Mouse (Mus musculus): ENCODE data around the gene Hebp1. TPM values are rescaled to one million over a fixed set of nuclear protein-coding genes. Genes with fewer than 3 reads are reported as not detected.

The Hebp1 gene
- polyA plus RNA-seq, 1 experiment: 28.7 TPM

- H3K4me1 ChIP-seq (ENCODE audit: control insufficient read depth, insufficient read depth, low read length): peaks cover 13% of the 10 kb centered on the region
- H3K4me3 ChIP-seq (ENCODE audit: insufficient read depth, low read length): no peak overlapping the region
- TF ChIP-seq POLR2A (IDR thresholded peaks at IDR 0.05; ENCODE audit: borderline replicate concordance, low read depth, low read length) (no peak), CTCF (IDR thresholded peaks at IDR 0.05; ENCODE audit: low read depth, low read length) (no peak)
- no peak overlapping the region for H3K27ac ChIP-seq (ENCODE audit: insufficient read depth, low read depth, low read length)
Measured at GRCm38 (mm10) chr6:135223786-135224416, 26.1 kb upstream of the Hebp1 start.

GRCm38 (mm10) chr6:135219916-135220315, 22.1 kb upstream of the Hebp1 start:
- H3K4me3 ChIP-seq (ENCODE audit: insufficient read depth, low read length): no peak overlapping the region
- TF ChIP-seq CTCF (IDR thresholded peaks at IDR 0.05; ENCODE audit: low read depth, low read length): no peak
- no peak for TF ChIP-seq POLR2A (IDR thresholded peaks at IDR 0.05; ENCODE audit: borderline replicate concordance, low read depth, low read length)
- H3K27ac ChIP-seq (ENCODE audit: insufficient read depth, low read depth, low read length): no peak overlapping the region
- H3K4me1 ChIP-seq (ENCODE audit: control insufficient read depth, insufficient read depth, low read length): peaks cover 15% of the 10 kb centered on the region

- no peak for TF ChIP-seq CTCF (IDR thresholded peaks at IDR 0.05; ENCODE audit: low read depth, low read length)
- TF ChIP-seq POLR2A (IDR thresholded peaks at IDR 0.05; ENCODE audit: borderline replicate concordance, low read depth, low read length): no peak
- H3K4me1 ChIP-seq (ENCODE audit: control insufficient read depth, insufficient read depth, low read length): peaks cover 15% of the 10 kb centered on the region
- no peak overlapping the region for H3K4me3 ChIP-seq (ENCODE audit: insufficient read depth, low read length)
- H3K27ac ChIP-seq (ENCODE audit: insufficient read depth, low read depth, low read length): no peak overlapping the region
Measured at GRCm38 (mm10) chr6:135218330-135218729, 20.5 kb upstream of the Hebp1 start.

DNA sequence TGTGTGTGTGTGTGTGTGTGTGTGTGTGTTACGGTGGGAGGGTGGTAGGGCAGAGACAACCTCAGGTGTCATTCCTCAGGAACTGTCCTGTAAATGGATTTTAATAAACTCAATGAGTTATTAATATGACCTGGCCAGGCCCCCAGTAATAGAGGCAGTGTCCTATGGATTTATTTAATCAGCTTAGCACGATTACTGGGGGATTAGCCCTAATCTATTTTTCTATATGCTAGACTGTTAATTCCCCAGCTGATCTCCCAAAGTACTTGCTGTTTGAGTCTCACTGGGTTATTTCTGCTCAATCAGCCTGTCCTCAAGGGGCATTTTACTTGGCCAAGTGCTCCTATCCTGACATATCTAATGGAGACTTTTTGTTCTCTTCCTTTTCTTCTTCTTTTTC, 14.8 kb upstream of the Hebp1 start:
- H3K4me3 ChIP-seq (ENCODE audit: insufficient read depth, low read length): no peak overlapping the region
- no peak overlapping the region for H3K27ac ChIP-seq (ENCODE audit: insufficient read depth, low read depth, low read length)
- peaks cover 8% of the 10 kb centered on the region for H3K4me1 ChIP-seq (ENCODE audit: control insufficient read depth, insufficient read depth, low read length)
- no peak for TF ChIP-seq CTCF (IDR thresholded peaks at IDR 0.05; ENCODE audit: low read depth, low read length)
- TF ChIP-seq POLR2A (IDR thresholded peaks at IDR 0.05; ENCODE audit: borderline replicate concordance, low read depth, low read length): no peak

DNA sequence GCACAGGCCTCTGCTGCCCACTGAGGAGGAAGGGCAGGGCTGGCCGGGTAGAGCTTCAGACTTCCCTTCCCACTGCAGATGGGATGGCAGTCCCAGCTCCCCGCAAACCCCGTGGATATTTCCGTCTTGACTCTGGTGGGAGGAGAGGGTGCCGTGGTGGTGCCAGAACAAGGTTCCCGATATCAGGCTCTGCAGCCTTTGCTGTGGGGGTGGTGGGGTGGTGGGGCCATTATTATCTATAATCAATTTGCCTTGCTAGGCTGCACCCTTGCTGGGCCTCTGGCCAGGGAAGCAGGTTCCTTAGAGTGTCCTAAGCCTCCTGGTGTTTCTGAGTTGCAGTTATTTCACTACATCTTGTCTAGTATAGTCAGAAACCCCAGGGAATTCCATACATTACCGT, 13.3 kb upstream of the Hebp1 start:
- Histone ChIP-seq H3K27ac (ENCODE audit: insufficient read depth, low read depth, low read length) (no peak overlapping the region), H3K4me3 (ENCODE audit: insufficient read depth, low read length) (no peak overlapping the region), H3K4me1 (ENCODE audit: control insufficient read depth, insufficient read depth, low read length) (peaks cover 8% of the 10 kb centered on the region)
- TF ChIP-seq CTCF (IDR thresholded peaks at IDR 0.05; ENCODE audit: low read depth, low read length) (no peak), POLR2A (IDR thresholded peaks at IDR 0.05; ENCODE audit: borderline replicate concordance, low read depth, low read length) (no peak)

- Histone ChIP-seq H3K27ac (ENCODE audit: insufficient read depth, low read depth, low read length) (no peak overlapping the region), H3K4me3 (ENCODE audit: insufficient read depth, low read length) (no peak overlapping the region), H3K4me1 (ENCODE audit: control insufficient read depth, insufficient read depth, low read length) (peaks cover 2% of the 10 kb centered on the region; the same call in 1 of the 2 replicates)
Measured at GRCm38 (mm10) chr6:135206909-135207308, 9.1 kb upstream of the Hebp1 start.

DNA sequence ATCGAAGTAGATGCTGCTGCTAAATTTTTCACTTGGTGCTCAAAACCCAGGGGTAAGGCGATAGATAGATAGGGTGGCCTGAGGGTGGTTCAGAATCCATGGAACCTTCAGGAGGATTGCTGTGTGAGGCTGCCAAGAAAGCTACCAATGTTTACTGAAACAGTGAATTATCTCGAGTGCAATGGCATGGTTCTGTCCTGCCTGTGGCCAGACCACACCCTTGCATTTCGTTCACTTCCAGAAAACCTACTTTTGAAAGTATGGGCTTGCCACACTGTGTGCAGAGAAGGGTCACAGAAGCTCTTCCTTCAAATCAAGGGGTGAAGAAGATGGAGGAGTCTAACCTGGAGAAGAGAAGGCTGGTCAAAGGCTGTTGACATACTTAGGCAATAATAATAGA, 8.0 kb upstream of the Hebp1 start:
- no peak overlapping the region for H3K4me3 ChIP-seq (ENCODE audit: insufficient read depth, low read length)
- no peak for TF ChIP-seq POLR2A (IDR thresholded peaks at IDR 0.05; ENCODE audit: borderline replicate concordance, low read depth, low read length)
- no peak for TF ChIP-seq CTCF (IDR thresholded peaks at IDR 0.05; ENCODE audit: low read depth, low read length)
- no peak overlapping the region for H3K27ac ChIP-seq (ENCODE audit: insufficient read depth, low read depth, low read length)
- peaks cover 2% of the 10 kb centered on the region; the same call in 1 of the 2 replicates for H3K4me1 ChIP-seq (ENCODE audit: control insufficient read depth, insufficient read depth, low read length)

More at GRCm38 (mm10) chr6:135206909-135207308, 9.1 kb upstream of the Hebp1 start:
- TF ChIP-seq POLR2A (IDR thresholded peaks at IDR 0.05; ENCODE audit: borderline replicate concordance, low read depth, low read length) (no peak), CTCF (IDR thresholded peaks at IDR 0.05; ENCODE audit: low read depth, low read length) (no peak)

- Histone ChIP-seq H3K4me3 (ENCODE audit: insufficient read depth, low read length) (no peak overlapping the region), H3K4me1 (ENCODE audit: control insufficient read depth, insufficient read depth, low read length) (peaks cover 2% of the 10 kb centered on the region; the same call in 1 of the 2 replicates), H3K27ac (ENCODE audit: insufficient read depth, low read depth, low read length) (no peak overlapping the region)
- no peak for TF ChIP-seq CTCF (IDR thresholded peaks at IDR 0.05; ENCODE audit: low read depth, low read length)
- TF ChIP-seq POLR2A (IDR thresholded peaks at IDR 0.05; ENCODE audit: borderline replicate concordance, low read depth, low read length): no peak
Measured at GRCm38 (mm10) chr6:135204869-135205268, 7.0 kb upstream of the Hebp1 start.

- Histone ChIP-seq H3K27ac (ENCODE audit: insufficient read depth, low read depth, low read length) (no peak overlapping the region), H3K4me1 (ENCODE audit: control insufficient read depth, insufficient read depth, low read length) (peaks cover under 1% of the 10 kb centered on the region; the same call in 1 of the 2 replicates), H3K4me3 (ENCODE audit: insufficient read depth, low read length) (no peak overlapping the region)
- no peak for TF ChIP-seq CTCF (IDR thresholded peaks at IDR 0.05; ENCODE audit: low read depth, low read length)
- no peak for TF ChIP-seq POLR2A (IDR thresholded peaks at IDR 0.05; ENCODE audit: borderline replicate concordance, low read depth, low read length)
Measured at GRCm38 (mm10) chr6:135203737-135204136, 5.9 kb upstream of the Hebp1 start.

DNA sequence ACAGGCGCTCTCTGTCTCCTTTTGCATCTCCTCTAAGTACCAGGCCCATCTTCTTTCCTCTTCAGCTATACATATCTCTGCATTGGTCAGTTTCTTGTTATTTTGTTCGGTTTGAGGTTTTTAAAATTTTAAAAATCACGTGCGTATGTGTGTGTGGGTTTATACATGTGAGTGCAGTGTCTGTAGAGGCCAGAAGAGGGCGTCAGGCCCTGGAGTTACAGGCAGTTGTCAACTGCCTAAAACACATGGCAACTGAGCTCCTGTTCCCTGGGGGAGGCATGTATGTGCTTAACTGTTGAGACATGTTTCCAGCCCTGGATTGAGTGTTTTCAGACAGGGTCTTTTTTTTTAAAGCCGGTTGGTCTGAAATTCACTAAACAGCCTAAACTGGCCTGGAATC, 4.8 kb upstream of the Hebp1 start:
- Histone ChIP-seq H3K27ac (ENCODE audit: insufficient read depth, low read depth, low read length) (no peak overlapping the region), H3K4me1 (ENCODE audit: control insufficient read depth, insufficient read depth, low read length) (0 out of 2 replicates have a peak, but pooled peaks cover 2% of the 10 kb centered on the region), H3K4me3 (ENCODE audit: insufficient read depth, low read length) (no peak overlapping the region)
- TF ChIP-seq CTCF (IDR thresholded peaks at IDR 0.05; ENCODE audit: low read depth, low read length) (no peak), POLR2A (IDR thresholded peaks at IDR 0.05; ENCODE audit: borderline replicate concordance, low read depth, low read length) (no peak)

All from bone marrow macrophage, adult 2 months (primary cell).